Mouse (Mus musculus): ENCODE data around the gene Padi2. TPM values are rescaled to one million over a fixed set of nuclear protein-coding genes. Genes with fewer than 3 reads are reported as not detected.

Gene Padi2
- total RNA-seq, 1 experiment from 2014 or later: 41.3 TPM

DNA sequence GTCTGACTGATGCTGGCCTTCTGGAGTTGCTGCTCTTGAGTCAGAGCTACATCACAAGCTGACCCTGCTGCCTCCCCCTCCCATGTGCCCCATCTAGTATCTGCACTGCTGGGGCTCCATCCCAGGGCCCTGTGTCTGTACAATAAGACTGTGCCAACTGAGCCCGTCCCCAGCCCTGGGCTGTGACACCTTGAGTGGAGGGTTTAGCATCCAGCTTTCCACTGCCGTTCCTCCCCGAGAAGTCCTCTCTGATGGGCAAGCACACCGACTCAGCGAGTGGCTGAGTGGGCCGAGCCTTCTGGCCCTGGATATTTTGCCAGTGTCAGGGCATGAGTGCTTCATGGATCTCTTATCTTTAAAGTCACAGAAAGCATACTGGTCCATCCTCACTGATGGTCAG lies 68.3 kb downstream of the Padi2 start:
- ATAC-seq (replicated peaks; ENCODE audit: insufficient number of reproducible peaks, low FRiP score, low TSS enrichment, poor library complexity, severe bottlenecking): no peak

DNA sequence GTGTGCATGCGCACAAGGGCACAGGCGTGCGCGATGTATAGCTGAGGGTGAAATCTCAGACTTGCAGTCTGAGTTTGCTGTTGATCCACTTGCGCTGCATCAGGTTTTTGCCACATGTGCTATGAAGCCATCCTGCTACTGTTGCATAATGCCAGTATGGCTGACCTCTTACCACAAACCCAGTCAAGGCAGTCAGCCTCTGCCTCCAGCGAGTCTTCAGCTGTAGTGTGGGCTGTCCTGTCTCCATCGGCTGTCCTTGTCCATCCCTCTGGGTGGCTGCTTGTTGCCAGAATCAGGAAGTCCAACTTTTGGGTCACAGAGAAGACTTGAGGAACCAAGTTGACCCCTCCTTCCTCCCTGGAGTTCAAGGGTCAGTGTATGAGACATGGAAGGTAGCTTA lies 69.2 kb downstream of the Padi2 start:
- peak; percentile 65 for ATAC-seq (replicated peaks; ENCODE audit: insufficient number of reproducible peaks, low FRiP score, low TSS enrichment, poor library complexity, severe bottlenecking)

DNA sequence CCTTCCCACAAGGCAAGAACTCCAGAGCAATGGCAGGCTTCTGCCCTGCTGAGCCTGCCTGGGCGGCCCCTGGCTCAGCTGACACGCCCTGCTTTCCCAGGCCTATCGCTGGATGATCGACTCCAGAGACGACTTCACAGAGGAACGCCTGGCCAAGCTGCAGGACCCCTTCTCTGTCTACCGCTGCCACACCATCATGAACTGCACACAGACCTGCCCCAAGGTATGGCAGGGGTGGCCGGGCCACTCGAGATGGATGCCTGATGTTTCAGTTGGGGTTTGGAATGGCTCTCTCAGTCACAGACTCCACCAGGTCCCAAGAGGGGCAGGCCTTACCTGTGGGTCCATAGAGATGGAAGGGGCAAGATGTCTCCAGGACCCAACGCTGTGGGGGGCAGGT lies 71.1 kb downstream of the Padi2 start:
- no peak for ATAC-seq (replicated peaks; ENCODE audit: insufficient number of reproducible peaks, low FRiP score, low TSS enrichment, poor library complexity, severe bottlenecking)

DNA sequence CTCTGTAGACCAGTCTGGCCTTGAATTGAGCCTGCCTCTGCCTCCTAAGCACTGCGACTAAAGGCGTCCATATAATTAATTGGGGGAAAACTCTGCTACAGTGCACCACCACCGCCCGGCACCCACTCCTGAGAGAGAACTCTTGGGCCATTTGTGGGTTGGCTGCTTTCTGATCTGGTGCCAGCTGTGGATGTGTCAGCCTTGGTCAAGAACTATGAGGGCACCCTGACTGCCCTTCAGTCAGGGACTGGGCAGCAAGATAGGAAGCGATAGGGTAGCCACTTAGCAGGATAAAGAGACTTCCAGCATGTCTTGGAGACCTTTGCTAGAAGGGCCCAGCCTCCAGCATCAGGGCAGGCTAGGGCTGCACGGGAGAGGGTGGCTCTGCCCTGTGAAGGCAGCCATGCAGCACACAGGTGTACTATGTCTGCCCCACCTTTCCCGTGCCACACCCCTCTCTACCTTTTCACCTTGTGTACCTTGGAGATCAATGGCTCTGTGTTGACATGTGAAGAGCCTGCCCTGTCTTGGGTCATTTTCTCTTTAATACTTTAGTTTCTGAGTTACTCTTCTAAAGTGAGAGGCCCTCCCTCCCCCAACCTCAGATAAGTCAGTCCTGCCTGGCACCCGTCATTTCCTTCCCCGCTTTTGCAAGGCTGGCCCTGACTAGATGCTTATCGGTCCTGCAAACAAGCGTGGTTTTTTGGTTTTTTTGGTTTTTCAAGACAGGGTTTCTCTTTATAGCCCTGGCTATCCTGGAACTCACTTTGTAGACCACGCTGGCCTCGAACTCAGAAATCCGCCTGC lies 71.9 kb downstream of the Padi2 start:
- no peak for ATAC-seq (replicated peaks; ENCODE audit: insufficient number of reproducible peaks, low FRiP score, low TSS enrichment, poor library complexity, severe bottlenecking)

DNA sequence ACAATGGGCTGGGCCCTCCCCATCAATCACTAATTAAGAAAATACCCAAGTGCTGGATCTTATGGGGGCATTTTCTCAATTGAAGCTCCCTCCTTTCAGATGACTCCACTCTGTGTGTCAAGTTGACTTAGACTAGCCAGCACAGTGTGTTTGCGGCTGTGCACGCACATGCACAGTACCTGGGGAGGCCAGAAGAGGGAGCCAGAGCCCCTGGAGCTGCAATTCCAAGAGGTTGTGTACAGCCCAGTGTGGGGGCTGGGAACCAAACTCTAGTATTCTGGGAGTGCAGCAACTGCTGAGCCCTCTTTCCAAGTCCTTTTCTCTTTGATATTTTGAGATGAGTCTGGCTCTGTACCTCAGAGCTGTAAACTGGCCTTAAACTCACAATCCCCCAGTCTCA lies 75.5 kb downstream of the Padi2 start:
- ATAC-seq (replicated peaks; ENCODE audit: insufficient number of reproducible peaks, low FRiP score, low TSS enrichment, poor library complexity, severe bottlenecking): no peak

DNA sequence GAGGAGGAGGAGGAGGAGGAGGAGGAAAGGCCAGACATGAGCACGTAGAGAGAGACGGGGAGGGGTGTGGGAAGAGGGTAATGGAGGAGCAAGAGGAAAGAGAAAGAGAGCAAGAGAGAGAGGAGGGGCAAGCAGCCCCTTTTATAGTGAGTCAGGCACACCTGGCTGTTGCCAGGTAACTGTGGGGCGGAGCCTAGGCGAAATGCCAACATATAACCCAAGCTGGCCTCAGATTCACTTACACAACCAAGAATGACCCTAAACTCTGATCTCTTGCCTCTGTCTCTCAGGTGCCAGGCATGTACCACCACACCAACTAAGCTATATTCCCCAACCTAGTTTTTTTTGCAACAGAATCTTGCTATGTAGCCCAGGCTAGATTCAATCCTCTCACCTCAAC lies 76.7 kb downstream of the Padi2 start:
- ATAC-seq (replicated peaks; ENCODE audit: insufficient number of reproducible peaks, low FRiP score, low TSS enrichment, poor library complexity, severe bottlenecking): no peak

DNA sequence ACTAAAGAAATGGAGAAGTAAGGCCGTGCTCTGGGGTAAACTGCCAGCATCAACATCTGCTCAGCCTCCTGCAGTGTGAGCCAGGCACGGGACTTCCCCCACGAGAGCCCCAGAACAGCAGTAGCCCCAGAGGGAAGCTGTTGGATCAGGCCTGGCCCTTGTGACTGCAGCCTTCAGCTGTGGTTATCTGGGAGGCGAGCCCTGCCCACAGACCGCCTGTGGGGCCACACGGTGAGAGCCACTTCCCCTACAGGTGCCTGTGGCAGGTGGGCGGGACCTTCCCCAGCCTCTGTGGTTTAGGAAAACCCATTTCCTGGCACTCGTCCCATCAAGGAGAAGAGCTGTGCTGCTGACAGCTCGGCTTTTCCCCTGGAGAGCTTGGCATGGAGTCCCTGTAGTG lies 77.3 kb downstream of the Padi2 start:
- peak; percentile 95 for ATAC-seq (replicated peaks; ENCODE audit: insufficient number of reproducible peaks, low FRiP score, low TSS enrichment, poor library complexity, severe bottlenecking)

DNA sequence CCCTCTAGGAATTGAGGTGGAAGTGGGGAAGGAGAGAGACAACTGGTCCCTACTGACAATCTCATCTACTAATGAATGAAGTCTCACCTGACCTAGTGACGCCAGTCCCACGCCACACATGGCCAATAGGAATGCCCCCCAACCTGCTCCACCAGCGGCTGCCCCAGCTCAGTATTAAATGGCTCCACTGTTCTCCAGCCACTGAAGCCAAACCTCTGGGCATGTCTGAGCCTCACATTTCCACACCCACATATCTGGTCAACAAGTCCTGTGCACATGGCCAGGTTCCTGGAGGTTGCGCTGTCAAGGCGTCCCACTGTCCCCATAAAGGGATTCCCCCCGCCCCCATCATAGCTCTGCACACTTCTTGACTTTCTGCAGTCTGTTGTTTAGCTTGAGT lies 78.4 kb downstream of the Padi2 start:
- no peak for ATAC-seq (replicated peaks; ENCODE audit: insufficient number of reproducible peaks, low FRiP score, low TSS enrichment, poor library complexity, severe bottlenecking)

DNA sequence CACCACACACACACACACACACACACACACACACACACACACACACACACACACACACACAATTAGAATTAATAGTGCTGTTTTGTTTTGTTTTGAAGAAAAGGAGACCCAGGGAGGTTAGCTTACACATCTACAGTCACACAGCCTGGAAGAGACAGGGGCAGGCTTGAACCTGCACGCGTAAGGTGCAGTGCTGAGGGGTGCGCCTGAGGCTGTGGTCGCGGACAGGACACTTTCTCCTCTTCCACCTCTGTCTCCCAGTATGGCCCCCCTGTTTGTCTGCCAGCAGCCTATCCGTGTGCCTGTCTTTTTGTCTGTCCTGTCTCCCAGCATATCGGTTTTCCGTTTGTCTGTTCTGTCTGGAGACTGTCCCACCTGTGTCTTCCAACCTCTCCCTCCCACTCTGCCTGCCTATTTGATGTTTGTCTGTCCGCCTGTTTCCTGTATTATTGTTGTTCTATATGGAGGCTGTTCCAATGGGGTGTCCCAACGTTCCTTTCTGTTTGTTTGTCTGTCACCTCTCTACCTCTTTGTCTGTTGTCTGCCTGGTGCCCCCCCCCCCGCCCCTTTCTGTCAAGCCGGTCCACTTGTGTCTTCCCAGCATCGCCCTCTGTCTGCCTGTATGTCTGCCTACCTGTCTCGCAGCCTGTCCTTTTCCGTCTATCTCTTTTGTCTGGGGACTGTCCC lies 80.0 kb downstream of the Padi2 start:
- no peak for ATAC-seq (replicated peaks; ENCODE audit: insufficient number of reproducible peaks, low FRiP score, low TSS enrichment, poor library complexity, severe bottlenecking)

DNA sequence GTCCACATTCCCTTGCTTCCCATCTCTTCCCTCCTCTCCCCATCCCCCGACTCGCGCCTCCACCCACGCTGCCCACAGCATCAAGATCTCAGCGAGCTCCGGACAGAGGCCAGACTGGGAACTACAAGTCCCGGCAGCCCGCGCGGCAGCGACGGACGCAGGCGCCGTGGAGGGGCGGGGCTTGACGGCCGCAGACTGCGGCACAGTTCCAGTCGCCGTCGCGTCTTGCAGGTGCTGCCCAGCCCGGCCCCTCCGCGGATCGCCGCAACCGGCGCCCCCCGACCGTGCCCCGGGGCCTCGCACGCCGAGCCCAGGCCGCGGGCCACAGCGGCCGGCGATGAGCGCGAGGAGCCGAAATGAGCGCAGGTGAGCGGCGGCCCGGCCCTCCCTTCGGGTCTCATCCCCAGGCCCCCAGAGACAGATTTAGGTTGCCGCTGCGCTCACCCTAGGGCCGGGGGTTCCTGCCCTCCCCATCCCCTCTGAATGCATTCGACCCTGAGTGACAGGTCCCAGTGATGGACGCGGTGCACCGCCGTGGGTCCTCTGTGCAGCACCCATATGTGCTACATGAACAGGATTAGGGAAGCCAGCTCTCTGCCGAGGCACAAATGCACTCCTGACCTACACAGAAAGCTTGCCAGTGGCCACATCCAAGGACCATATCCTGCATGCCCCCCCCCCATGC lies 80.7 kb downstream of the Padi2 start, which contains the start of gene Atp13a2:
Atp13a2 (plus strand) TSS at position 163 of the 685 bp plus-strand sequence.
- ATAC-seq (replicated peaks; ENCODE audit: insufficient number of reproducible peaks, low FRiP score, low TSS enrichment, poor library complexity, severe bottlenecking): 0 out of 2 replicates have a peak, but pooled peaks have one; percentile 31

DNA sequence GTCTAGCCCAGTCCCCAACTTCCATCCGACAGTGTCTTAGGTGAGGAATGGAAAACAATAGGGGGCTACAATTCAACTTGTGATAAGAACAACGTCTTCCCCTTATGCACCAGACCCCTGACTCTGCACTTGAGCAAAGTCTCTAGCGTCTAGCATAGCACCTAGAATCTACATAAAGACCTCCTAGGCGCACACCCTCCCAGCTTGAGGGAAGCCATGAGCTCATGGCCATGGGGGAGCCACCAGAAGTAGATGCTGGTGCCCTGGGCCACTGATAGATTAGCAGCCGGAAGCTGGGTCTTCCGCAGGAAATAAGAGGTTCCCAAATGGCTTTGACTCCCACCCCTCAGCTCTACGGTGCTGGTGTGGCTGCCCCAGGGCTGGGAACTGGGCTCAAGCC lies 81.3 kb downstream of the Padi2 start:
- ATAC-seq (replicated peaks; ENCODE audit: insufficient number of reproducible peaks, low FRiP score, low TSS enrichment, poor library complexity, severe bottlenecking): no peak

DNA sequence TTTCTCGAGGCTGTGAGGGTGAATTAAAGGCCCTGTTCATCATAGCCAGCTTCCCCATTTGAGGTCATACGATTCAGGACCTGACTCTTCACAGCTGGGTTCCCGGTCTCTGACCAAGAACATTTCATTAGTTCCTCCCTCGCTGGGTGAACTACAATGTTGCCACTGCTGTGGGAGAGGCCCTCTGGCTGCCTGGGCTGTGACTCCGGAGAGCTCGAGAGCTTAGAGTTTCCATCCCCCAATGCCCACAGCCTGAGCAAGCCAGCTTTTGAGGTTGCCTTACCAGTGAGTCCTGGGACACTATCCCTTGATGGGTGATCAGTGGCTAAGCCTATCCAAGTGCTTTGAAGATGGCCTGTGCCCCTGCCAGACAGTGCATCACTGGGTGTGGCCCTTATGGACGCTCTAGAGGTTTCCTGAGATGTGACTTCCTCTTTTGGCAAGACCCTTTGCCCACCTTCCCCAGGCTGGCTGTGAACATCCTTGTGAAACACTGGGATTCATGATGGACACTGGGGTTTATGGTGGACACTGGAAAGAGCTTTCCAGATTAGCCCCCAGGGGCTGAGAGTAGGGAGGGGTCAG lies 82.7 kb downstream of the Padi2 start:
- ATAC-seq (replicated peaks; ENCODE audit: insufficient number of reproducible peaks, low FRiP score, low TSS enrichment, poor library complexity, severe bottlenecking): peak; percentile 81

DNA sequence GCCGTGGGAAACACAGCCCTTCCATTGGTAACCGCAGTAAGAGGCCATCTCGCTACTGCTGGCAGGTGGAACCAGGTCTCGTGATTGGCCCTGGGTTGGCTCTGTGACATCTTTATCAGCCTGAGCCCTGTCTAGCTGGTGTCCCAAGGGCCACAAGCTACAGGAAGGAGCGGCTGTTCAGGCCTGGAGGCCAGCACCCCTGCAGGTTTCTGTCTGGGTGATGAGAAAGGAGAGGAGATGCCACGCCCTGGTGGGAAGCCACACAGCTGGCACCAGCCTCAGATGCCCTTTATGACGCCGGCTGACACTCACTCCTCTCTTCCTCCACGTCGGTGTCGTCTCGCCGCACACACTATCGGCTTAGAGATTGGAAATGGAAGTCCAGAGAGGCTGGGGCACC lies 83.3 kb downstream of the Padi2 start:
- no peak for ATAC-seq (replicated peaks; ENCODE audit: insufficient number of reproducible peaks, low FRiP score, low TSS enrichment, poor library complexity, severe bottlenecking)

DNA sequence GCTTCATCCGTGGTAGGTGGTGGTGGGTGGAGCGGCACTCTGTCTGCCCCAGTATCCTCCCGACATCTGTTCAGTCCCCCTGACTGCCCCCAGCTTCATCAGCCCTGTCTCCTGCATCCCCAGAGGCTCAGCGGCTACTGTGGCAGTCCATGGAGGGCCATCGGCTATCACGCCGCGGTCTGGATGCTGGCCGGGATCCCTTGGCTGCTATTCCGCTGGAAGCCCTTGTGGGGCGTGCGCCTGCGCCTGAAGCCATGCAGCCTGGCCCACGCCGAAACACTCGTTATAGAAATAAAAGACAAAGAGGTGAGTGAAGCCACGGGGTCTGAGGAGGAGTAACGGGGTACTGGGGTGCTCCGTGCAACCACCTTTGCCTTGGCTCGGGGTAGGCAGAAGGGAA lies 86.1 kb downstream of the Padi2 start:
- no peak for ATAC-seq (replicated peaks; ENCODE audit: insufficient number of reproducible peaks, low FRiP score, low TSS enrichment, poor library complexity, severe bottlenecking)

DNA sequence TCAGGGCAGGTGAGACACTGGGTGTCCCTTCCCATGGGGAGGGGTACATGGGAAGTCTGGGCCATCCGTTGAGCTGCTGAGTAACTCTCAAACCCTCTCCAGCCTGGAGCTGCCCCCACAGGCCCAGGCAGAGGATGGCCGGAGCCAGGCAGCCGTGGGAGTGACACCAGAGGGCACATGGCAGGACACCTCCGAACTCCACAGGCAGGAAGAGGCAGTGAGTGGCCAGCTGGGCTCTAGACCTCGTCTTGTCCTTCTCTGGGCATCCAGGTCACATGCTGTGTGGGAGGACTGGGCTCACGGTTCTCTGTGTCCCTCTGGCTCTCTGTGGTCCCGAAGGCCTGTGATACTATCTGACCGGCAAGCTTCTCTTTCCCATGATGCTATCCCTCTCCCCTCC lies 87.7 kb downstream of the Padi2 start:
- ATAC-seq (replicated peaks; ENCODE audit: insufficient number of reproducible peaks, low FRiP score, low TSS enrichment, poor library complexity, severe bottlenecking): no peak

DNA sequence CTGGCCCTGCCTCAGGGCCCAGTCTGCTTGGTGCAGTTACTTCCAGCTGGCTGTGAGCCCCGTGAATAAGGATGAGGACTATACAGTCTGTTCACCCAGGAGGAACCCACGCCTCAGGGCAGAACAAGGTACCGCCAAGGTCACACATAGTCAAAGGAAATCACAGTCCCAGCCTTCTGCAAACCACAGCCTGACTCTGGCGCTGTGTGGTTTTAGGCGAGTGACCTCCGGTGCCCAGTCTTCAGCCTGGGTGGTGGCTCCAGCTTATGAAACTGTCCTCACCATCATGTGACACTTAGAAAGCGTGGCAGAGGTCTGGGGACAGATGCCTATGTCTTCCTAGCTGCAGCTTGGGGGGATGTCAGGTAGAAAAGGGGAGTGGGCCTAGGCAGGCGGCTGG lies 89.7 kb downstream of the Padi2 start:
- peak; percentile 59; the same call in 1 of the 2 replicates for ATAC-seq (replicated peaks; ENCODE audit: insufficient number of reproducible peaks, low FRiP score, low TSS enrichment, poor library complexity, severe bottlenecking)

DNA sequence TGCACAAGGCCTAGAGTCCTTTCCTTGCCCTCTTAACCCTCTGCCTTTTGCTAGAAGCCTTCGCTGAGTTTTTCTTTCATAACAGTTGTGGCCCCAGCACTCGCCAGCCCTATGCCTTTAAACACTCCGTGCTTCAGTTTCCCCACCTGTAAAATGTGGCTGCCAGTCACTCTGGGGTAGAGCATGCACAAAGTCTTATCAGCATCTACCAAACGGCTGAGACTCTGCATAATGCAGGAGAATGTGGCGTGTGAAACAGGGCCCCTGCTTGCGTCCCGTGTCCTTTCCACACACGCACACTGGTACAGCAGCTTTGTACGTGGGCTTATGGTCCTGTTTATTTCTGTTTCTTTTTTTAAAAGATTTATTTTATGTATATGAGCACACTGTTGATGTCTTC lies 90.7 kb downstream of the Padi2 start:
- no peak for ATAC-seq (replicated peaks; ENCODE audit: insufficient number of reproducible peaks, low FRiP score, low TSS enrichment, poor library complexity, severe bottlenecking)

Data from monocyte, adult 5-6 weeks (primary cell).